Mouse (Mus musculus): ENCODE measurements around the gene Atf7. TPM values are rescaled to one million over a fixed set of nuclear protein-coding genes. Genes with fewer than 3 reads are reported as not detected.
"Not testable (repeated sequence)": the region's sequence is repeated elsewhere in the genome, so short reads cannot be mapped to it uniquely, and the experiment has no call there.

The Atf7 gene
- polyA plus RNA-seq, 1 experiment from 2014 or later = 13.7 TPM

GRCm38 (mm10) chr15:102665494-102665893, 40.2 kb upstream of the Atf7 start:
- ATAC-seq (replicated peaks; ENCODE audit: insufficient number of reproducible peaks, low FRiP score, low TSS enrichment, low read depth) = peak; percentile 31; the same call in 1 of the 2 replicates
- WGBS = 61% methylated on average over 4 of the region's 4 CpGs
- Histone ChIP-seq H3K4me1 (ENCODE audit: control insufficient read depth, insufficient read depth, low read length) (no peaks in the 10 kb centered on the region), H3K4me2 (ENCODE audit: low read depth, low read length) (no peak overlapping the region), H3K36me3 (replicated peaks; ENCODE audit: control insufficient read depth, insufficient read depth, low read depth, low read length) (peaks cover 18% of the 10 kb centered on the region), H3K9me3 (replicated peaks; ENCODE audit: control insufficient read depth, low read length) (no peaks in the 10 kb centered on the region), H3K9ac (replicated peaks; ENCODE audit: low read length) (no peak overlapping the region), H3K27ac (replicated peaks; ENCODE audit: low read depth, low read length) (no peak overlapping the region), H3K4me3 (ENCODE audit: low read depth, low read length) (no peak overlapping the region), H3K27me3 (ENCODE audit: control insufficient read depth, insufficient read depth, low read length) (no peaks in the 10 kb centered on the region)
- peak; percentile 65 for DNase-seq (ENCODE audit: low spot score)

DNA sequence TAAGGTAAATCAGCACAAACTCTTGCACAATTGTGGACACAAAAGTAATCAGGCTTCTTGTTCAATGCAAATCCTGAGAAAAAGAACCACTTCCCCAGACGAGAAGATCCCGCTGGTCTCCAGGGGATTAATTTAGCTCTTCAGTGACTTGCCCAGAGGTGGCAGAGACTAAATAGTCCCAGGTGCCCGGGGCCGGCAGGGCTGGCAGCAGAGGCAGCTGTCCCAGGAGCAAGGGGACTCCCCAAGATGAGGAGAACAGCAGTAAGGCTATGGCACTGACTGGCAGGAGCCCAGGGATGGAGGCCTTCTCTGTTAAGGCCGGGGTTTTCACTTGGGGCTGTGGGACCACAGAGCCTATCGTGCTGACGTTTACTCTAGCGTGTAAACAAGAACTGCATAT, 38.6 kb upstream of the Atf7 start:
- ATAC-seq (replicated peaks; ENCODE audit: insufficient number of reproducible peaks, low FRiP score, low TSS enrichment, low read depth) = no peak
- WGBS = 88% methylated on average over 8 of the region's 8 CpGs
- no peaks in the 10 kb centered on the region for H3K9me3 ChIP-seq (replicated peaks; ENCODE audit: control insufficient read depth, low read length)
- no peak for DNase-seq (ENCODE audit: low spot score)
- H3K27me3 ChIP-seq (ENCODE audit: control insufficient read depth, insufficient read depth, low read length) = no peaks in the 10 kb centered on the region
- no peak overlapping the region for H3K9ac ChIP-seq (replicated peaks; ENCODE audit: low read length)
- peaks cover 18% of the 10 kb centered on the region for H3K36me3 ChIP-seq (replicated peaks; ENCODE audit: control insufficient read depth, insufficient read depth, low read depth, low read length)
- H3K4me1 ChIP-seq (ENCODE audit: control insufficient read depth, insufficient read depth, low read length) = no peaks in the 10 kb centered on the region
- no peak overlapping the region for H3K27ac ChIP-seq (replicated peaks; ENCODE audit: low read depth, low read length)
- H3K4me2 ChIP-seq (ENCODE audit: low read depth, low read length) = no peak overlapping the region
- no peak overlapping the region for H3K4me3 ChIP-seq (ENCODE audit: low read depth, low read length)

DNA sequence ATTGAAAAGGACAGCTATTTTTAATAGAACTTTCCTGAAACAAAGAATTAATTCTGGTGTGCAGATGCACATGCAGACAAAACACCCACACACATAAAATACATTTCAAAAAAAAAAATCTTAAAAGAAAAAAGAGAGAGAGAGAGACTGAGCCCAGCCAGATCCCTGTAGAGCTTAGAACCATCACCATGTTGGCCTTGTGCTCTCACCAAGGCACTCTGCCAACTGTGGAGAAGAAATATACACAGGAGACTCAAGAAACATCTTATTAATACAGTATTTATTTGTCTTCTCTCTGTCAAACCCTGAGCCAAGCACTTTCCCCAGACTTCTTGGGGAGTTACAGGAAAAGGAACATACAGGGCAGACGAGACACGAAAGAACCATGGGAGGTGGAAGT, 37.3 kb upstream of the Atf7 start:
- ATAC-seq (replicated peaks; ENCODE audit: insufficient number of reproducible peaks, low FRiP score, low TSS enrichment, low read depth) = not testable (repeated sequence)

GRCm38 (mm10) chr15:102657926-102658381, 32.7 kb upstream of the Atf7 start:
- Histone ChIP-seq H3K36me3 (replicated peaks; ENCODE audit: control insufficient read depth, insufficient read depth, low read depth, low read length) (no peaks in the 10 kb centered on the region), H3K9ac (replicated peaks; ENCODE audit: low read length) (no peak overlapping the region), H3K4me1 (ENCODE audit: control insufficient read depth, insufficient read depth, low read length) (no peaks in the 10 kb centered on the region), H3K27me3 (ENCODE audit: control insufficient read depth, insufficient read depth, low read length) (no peaks in the 10 kb centered on the region), H3K4me2 (ENCODE audit: low read depth, low read length) (no peak overlapping the region), H3K4me3 (ENCODE audit: low read depth, low read length) (no peak overlapping the region), H3K9me3 (replicated peaks; ENCODE audit: control insufficient read depth, low read length) (no peaks in the 10 kb centered on the region), H3K27ac (replicated peaks; ENCODE audit: low read depth, low read length) (peak overlapping the region; percentile 11; the same call in 1 of the 2 replicates)
- ATAC-seq (replicated peaks; ENCODE audit: insufficient number of reproducible peaks, low FRiP score, low TSS enrichment, low read depth) = no peak
- no peak for DNase-seq (ENCODE audit: low spot score)
- 70% methylated on average over 3 of the region's 3 CpGs for WGBS

More for the DNA sequence above, 37.3 kb upstream of the Atf7 start:
- H3K9me3 ChIP-seq (replicated peaks; ENCODE audit: control insufficient read depth, low read length); H3K9ac ChIP-seq (replicated peaks; ENCODE audit: low read length); H3K27me3 ChIP-seq (ENCODE audit: control insufficient read depth, insufficient read depth, low read length); H3K4me1 ChIP-seq (ENCODE audit: control insufficient read depth, insufficient read depth, low read length); H3K27ac ChIP-seq (replicated peaks; ENCODE audit: low read depth, low read length); H3K4me3 ChIP-seq (ENCODE audit: low read depth, low read length); H3K4me2 ChIP-seq (ENCODE audit: low read depth, low read length); DNase-seq (ENCODE audit: low spot score): not testable (repeated sequence)
- H3K36me3 ChIP-seq (replicated peaks; ENCODE audit: control insufficient read depth, insufficient read depth, low read depth, low read length) = peaks cover 18% of the 10 kb centered on the region
- no CpG with 5 or more reads among the region's 2 CpGs for WGBS

DNA sequence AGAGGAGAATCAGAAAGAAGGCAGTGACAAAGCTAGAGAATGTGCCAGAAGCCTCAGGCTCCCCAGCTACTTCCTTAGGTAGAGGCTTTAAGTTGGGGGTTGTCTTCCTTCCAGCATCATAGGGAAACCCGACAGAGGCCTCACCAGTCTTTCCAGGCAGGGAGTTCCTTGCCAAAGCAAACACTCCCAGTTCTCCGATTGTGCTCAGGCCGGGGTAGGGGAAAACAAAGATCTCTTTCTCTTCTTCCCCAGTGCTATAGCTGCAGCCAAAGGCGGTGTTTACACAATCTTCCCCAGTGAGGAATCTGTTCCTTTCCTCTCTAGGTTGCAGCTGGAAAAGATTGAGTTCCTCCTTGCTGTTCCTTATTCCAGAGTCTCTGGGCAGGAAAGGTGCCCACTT, 31.4 kb upstream of the Atf7 start:
- no peaks in the 10 kb centered on the region for H3K4me1 ChIP-seq (ENCODE audit: control insufficient read depth, insufficient read depth, low read length)
- no peaks in the 10 kb centered on the region for H3K27me3 ChIP-seq (ENCODE audit: control insufficient read depth, insufficient read depth, low read length)
- ATAC-seq (replicated peaks; ENCODE audit: insufficient number of reproducible peaks, low FRiP score, low TSS enrichment, low read depth) = 0 out of 2 replicates have a peak, but pooled peaks have one; percentile 56
- WGBS = 5% methylated on average over 4 of the region's 4 CpGs
- peak overlapping the region; percentile 64 for H3K27ac ChIP-seq (replicated peaks; ENCODE audit: low read depth, low read length)
- no peak overlapping the region for H3K9ac ChIP-seq (replicated peaks; ENCODE audit: low read length)
- no peaks in the 10 kb centered on the region for H3K36me3 ChIP-seq (replicated peaks; ENCODE audit: control insufficient read depth, insufficient read depth, low read depth, low read length)
- no peak overlapping the region for H3K4me2 ChIP-seq (ENCODE audit: low read depth, low read length)
- H3K9me3 ChIP-seq (replicated peaks; ENCODE audit: control insufficient read depth, low read length) = no peaks in the 10 kb centered on the region
- peak; percentile 57 for DNase-seq (ENCODE audit: low spot score)
- no peak overlapping the region for H3K4me3 ChIP-seq (ENCODE audit: low read depth, low read length)

- H3K4me1 ChIP-seq (ENCODE audit: control insufficient read depth, insufficient read depth, low read length); H3K27ac ChIP-seq (replicated peaks; ENCODE audit: low read depth, low read length); ATAC-seq (replicated peaks; ENCODE audit: insufficient number of reproducible peaks, low FRiP score, low TSS enrichment, low read depth); DNase-seq (ENCODE audit: low spot score); H3K9ac ChIP-seq (replicated peaks; ENCODE audit: low read length); H3K27me3 ChIP-seq (ENCODE audit: control insufficient read depth, insufficient read depth, low read length); H3K4me2 ChIP-seq (ENCODE audit: low read depth, low read length); H3K4me3 ChIP-seq (ENCODE audit: low read depth, low read length); H3K36me3 ChIP-seq (replicated peaks; ENCODE audit: control insufficient read depth, insufficient read depth, low read depth, low read length); H3K9me3 ChIP-seq (replicated peaks; ENCODE audit: control insufficient read depth, low read length): not testable (repeated sequence)
- 87% methylated on average over 8 of the region's 9 CpGs for WGBS
Measured at GRCm38 (mm10) chr15:102651928-102652660, 26.8 kb upstream of the Atf7 start.

- no peak overlapping the region for H3K4me3 ChIP-seq (ENCODE audit: low read depth, low read length)
- no peaks in the 10 kb centered on the region for H3K27me3 ChIP-seq (ENCODE audit: control insufficient read depth, insufficient read depth, low read length)
- no peaks in the 10 kb centered on the region for H3K9me3 ChIP-seq (replicated peaks; ENCODE audit: control insufficient read depth, low read length)
- no peaks in the 10 kb centered on the region for H3K36me3 ChIP-seq (replicated peaks; ENCODE audit: control insufficient read depth, insufficient read depth, low read depth, low read length)
- no peak overlapping the region for H3K27ac ChIP-seq (replicated peaks; ENCODE audit: low read depth, low read length)
- 93% methylated on average over 3 of the region's 3 CpGs for WGBS
- ATAC-seq (replicated peaks; ENCODE audit: insufficient number of reproducible peaks, low FRiP score, low TSS enrichment, low read depth) (no peak), DNase-seq (ENCODE audit: low spot score) (no peak)
- H3K4me1 ChIP-seq (ENCODE audit: control insufficient read depth, insufficient read depth, low read length) = no peaks in the 10 kb centered on the region
- H3K4me2 ChIP-seq (ENCODE audit: low read depth, low read length) = no peak overlapping the region
- no peak overlapping the region for H3K9ac ChIP-seq (replicated peaks; ENCODE audit: low read length)
Measured at GRCm38 (mm10) chr15:102651107-102651506, 25.8 kb upstream of the Atf7 start.

DNA sequence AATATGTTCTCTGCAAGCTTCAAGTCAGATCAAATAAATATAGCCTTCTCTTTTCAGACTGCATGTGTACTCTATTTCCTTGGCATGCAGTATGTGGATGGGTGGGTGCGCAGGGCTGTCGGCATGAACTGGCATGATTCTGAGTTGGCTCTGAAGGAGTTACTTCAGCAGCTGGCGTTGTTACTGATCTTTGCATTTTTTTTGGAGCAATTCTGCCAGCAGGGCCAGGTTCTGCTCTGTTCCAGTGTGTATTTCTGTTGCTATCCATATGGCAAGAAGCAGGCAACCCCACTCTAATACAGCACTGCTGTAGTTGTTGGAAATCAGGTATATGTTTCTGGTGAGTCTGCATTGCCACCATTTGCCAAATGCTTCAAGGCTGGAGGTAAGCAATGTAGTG, 10.6 kb upstream of the Atf7 start:
- H3K27ac ChIP-seq (replicated peaks; ENCODE audit: low read depth, low read length) = no peak overlapping the region
- H3K9me3 ChIP-seq (replicated peaks; ENCODE audit: control insufficient read depth, low read length) = no peaks in the 10 kb centered on the region
- ATAC-seq (replicated peaks; ENCODE audit: insufficient number of reproducible peaks, low FRiP score, low TSS enrichment, low read depth) (no peak), DNase-seq (ENCODE audit: low spot score) (no peak)
- no peak overlapping the region for H3K4me2 ChIP-seq (ENCODE audit: low read depth, low read length)
- H3K27me3 ChIP-seq (ENCODE audit: control insufficient read depth, insufficient read depth, low read length) = no peaks in the 10 kb centered on the region
- 85% methylated on average over 3 of the region's 3 CpGs for WGBS
- H3K36me3 ChIP-seq (replicated peaks; ENCODE audit: control insufficient read depth, insufficient read depth, low read depth, low read length) = no peaks in the 10 kb centered on the region
- H3K4me3 ChIP-seq (ENCODE audit: low read depth, low read length) = no peak overlapping the region
- H3K4me1 ChIP-seq (ENCODE audit: control insufficient read depth, insufficient read depth, low read length) = no peaks in the 10 kb centered on the region
- no peak overlapping the region for H3K9ac ChIP-seq (replicated peaks; ENCODE audit: low read length)

All from embryonic facial prominence, embryonic 11.5 days (tissue).